Mouse (Mus musculus): ENCODE measurements around the gene Xk. TPM values are rescaled to one million over a fixed set of nuclear protein-coding genes. Genes with fewer than 3 reads are reported as not detected.
"Not testable (repeated sequence)": the region's sequence is repeated elsewhere in the genome, so short reads cannot be mapped to it uniquely, and the experiment has no call there.

The Xk gene
- total RNA-seq, 4 experiments from 2014 or later: 5.1 to 9.8 (median 8.1) TPM

GRCm38 (mm10) chrX:9316457-9316856, 43.9 kb downstream of the Xk start:
- DNase-seq (ENCODE audit: low spot score): not testable (repeated sequence)

DNA sequence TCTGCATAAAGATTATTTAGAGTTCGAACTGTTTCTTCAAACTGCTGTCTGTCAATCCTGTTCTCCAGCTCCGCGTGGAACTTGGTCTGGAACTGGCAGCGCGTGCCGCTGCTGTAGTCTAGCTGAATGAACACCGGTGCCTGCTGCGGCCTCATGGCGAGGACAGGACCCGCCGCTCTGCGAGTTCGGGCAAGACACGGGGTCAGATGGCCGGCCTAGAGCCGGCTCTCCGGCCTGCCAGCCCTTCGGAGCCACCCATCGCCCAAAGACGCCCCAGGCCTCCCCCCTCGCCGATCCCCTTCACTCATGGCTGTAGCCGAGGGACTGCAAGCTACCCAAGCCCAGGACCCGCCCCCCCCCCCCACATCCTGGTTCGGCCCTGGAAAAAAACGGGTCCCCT, 55.4 kb downstream of the Xk start:
- not testable (repeated sequence) for DNase-seq (ENCODE audit: low spot score)

GRCm38 (mm10) chrX:9332366-9332962, 59.9 kb downstream of the Xk start:
- DNase-seq (ENCODE audit: low spot score): not testable (repeated sequence)

DNA sequence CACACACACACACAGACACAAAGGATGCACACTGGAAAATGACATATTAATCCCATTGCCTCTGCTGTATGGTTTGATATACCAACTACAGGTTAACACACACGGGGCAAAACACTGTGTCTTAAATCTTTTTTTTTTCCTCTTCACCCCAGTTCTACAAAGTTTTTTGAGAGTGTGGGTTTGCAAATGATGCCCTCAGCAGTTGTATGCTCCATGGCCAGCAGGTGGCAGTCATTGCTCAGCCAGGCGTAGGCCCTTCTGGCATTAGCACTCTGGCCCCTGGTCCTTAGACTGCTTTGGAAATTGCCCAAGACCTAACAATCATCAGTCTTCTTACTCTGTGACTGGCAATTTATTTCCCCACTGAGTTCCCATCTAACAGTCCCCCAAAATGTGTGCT, 60.5 kb downstream of the Xk start:
- not testable (repeated sequence) for DNase-seq (ENCODE audit: low spot score)

GRCm38 (mm10) chrX:9334996-9335395, 62.4 kb downstream of the Xk start:
- DNase-seq (ENCODE audit: low spot score): not testable (repeated sequence)

- not testable (repeated sequence) for DNase-seq (ENCODE audit: low spot score)
Observed at GRCm38 (mm10) chrX:9350327-9350726, 77.8 kb downstream of the Xk start, which contains the start of gene H2al1k. Gene H2al1k, plus strand, starts transcription at chrX:9350627.

Other genes starting within 250 kb of the Xk start
- gene Fthl17e, start 239.3 kb upstream of the Xk start, total RNA-seq (2022): not detected
- gene Fthl17f, start 209.7 kb upstream of the Xk start, total RNA-seq (2022): not detected
- gene 4930402K13Rik, start 168.2 kb upstream of the Xk start, total RNA-seq (2022): not detected
- gene Lancl3, start 72.9 kb upstream of the Xk start, total RNA-seq (2022): 1 to 10 TPM; 2.7 to 6.0 (median 5.0) TPM
- not detected for gene Gm14862, start 15.9 kb upstream of the Xk start, total RNA-seq (2022)
- gene H2al1m, start 11.0 kb downstream of the Xk start, total RNA-seq (2022): 1 to 10 TPM in 1 of 4 experiments, not detected in 3; 1.3 TPM
- not detected for gene H2al1k, start 77.9 kb downstream of the Xk start, total RNA-seq (2022)
- 10 to 100 TPM in 1 of 4 experiments, 1 to 10 TPM in 3; 3.8 to 12.7 (median 7.9) TPM for gene Cybb, start 215.0 kb downstream of the Xk start, total RNA-seq (2022)

Data from heart, adult 8-10 months (tissue).